Mouse (Mus musculus): ENCODE results near the gene Lactbl1. TPM values are rescaled to one million over a fixed set of nuclear protein-coding genes. Genes with fewer than 3 reads are reported as not detected.
A peak's percentile ranks its signal among the peaks of the same experiment; 100 is the strongest.

The Lactbl1 gene
- total and polyA plus RNA-seq, 3 experiments: 0.08 TPM; not detected in 2

DNA sequence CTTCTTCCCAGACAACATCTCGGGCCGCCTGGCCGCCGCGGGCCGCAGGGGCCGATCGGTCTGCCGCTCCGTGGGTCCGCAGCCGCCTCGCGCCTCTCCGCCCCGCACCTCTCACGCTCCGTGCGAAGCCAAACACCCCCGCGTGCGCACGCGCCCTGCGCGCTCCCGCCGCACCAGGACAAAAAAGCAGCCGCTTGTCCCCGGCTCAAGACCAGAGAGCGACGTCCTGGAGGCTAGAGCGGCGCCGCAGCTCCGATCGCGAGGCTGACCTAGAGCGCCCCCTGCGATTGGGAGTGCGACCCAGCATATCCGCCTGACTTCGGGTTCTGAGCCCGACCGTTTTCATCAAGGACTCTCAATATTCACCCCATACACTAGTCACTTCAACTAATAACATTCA is 19.9 kb upstream of the Lactbl1 start, which contains the start of gene Kdm1a:
TSS of gene Kdm1a (minus strand) at position 156 of the 400 bp plus-strand sequence.
- peaks cover 6% of the 10 kb centered on the region for H3K36me3 ChIP-seq (ENCODE audit: control insufficient read depth, insufficient read depth, low read length)
- peak within 1 kb of the TSS; percentile 99 for H3K9ac ChIP-seq (ENCODE audit: low read depth, low read length)
- peak within 1 kb of the TSS; percentile 82 for H3K4me3 ChIP-seq
- H3K27ac ChIP-seq: peak within 1 kb of the TSS; percentile 71
- peak; percentile 95 to 98 for DNase-seq
- H3K79me2 ChIP-seq (replicated peaks; ENCODE audit: control insufficient read depth, insufficient read depth, low read length): peaks cover 7% of the 10 kb centered on the region
- intact Hi-C loops (cut with DNase I): loop anchor here (2.0 to 5.0 kb wide), 3 partner anchors 75 to 550 kb away; partner anchors contain the start of gene Rpl11
- under 1% methylated on average over 45 of the region's 45 CpGs for WGBS
- TF ChIP-seq EP300 (IDR thresholded peaks at IDR 0.05; ENCODE audit: insufficient read depth, low read depth, low read length) (peak; percentile 86), CTCF (IDR thresholded peaks at IDR 0.05) (peak; percentile 98), POLR2A (IDR thresholded peaks at IDR 0.05; ENCODE audit: insufficient read depth, low read depth, low read length) (peak; percentile 81)
- H3K27me3 ChIP-seq (ENCODE audit: control insufficient read depth, insufficient read depth, low read length): no peaks in the 10 kb centered on the region
- H3K4me1 ChIP-seq (ENCODE audit: control insufficient read depth, insufficient read depth, low read length): peaks cover 1% of the 10 kb centered on the region; the same call in 1 of the 2 replicates

DNA sequence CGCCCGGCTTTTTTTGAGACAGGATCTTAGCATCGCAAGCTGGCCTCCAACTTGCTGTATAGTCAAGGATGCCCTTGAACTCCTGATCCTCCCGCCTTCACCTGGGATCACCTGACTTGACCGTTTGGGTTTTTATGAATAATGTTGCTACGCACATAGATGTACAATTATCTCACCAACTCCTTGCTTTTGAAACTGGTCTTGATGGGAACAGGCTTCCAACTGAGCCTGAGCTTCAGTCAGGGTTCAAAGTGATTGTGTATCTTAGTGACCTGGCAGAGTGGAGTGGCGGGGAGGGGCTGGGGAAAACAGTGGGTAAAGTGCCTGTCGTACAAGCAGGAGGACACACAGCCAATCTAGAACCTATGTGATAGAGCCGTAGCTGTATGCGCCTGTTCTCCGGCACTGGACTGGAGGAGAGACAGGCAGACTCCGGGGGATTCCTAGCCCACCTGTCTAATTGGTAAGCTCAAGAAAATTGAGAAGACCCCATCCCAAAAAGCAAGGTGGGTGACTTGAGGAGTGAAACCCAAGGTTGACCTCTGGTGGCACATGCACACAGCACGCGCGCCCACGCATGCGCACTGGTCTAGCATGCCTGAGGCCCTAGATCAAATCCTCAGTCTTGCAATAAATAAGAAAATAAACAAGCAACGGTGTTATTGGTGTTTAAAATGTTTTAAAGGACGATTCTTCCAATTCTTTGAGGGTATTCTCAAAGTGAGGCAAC is 16.5 kb upstream of the Lactbl1 start:
- Histone ChIP-seq H3K79me2 (replicated peaks; ENCODE audit: control insufficient read depth, insufficient read depth, low read length) (peaks cover 3% of the 10 kb centered on the region), H3K4me1 (ENCODE audit: control insufficient read depth, insufficient read depth, low read length) (peaks cover 1% of the 10 kb centered on the region; the same call in 1 of the 2 replicates), H3K27me3 (ENCODE audit: control insufficient read depth, insufficient read depth, low read length) (no peaks in the 10 kb centered on the region), H3K27ac (no peak overlapping the region), H3K9ac (ENCODE audit: low read depth, low read length) (no peak overlapping the region), H3K4me3 (no peak overlapping the region), H3K36me3 (ENCODE audit: control insufficient read depth, insufficient read depth, low read length) (peaks cover 3% of the 10 kb centered on the region)
- TF ChIP-seq POLR2A (IDR thresholded peaks at IDR 0.05; ENCODE audit: insufficient read depth, low read depth, low read length) (no peak), EP300 (IDR thresholded peaks at IDR 0.05; ENCODE audit: insufficient read depth, low read depth, low read length) (no peak), CTCF (IDR thresholded peaks at IDR 0.05) (no peak)
- no peak for DNase-seq
- 90% methylated on average over 19 of the region's 19 CpGs for WGBS
- intact Hi-C loops (cut with DNase I): no loop called here

DNA sequence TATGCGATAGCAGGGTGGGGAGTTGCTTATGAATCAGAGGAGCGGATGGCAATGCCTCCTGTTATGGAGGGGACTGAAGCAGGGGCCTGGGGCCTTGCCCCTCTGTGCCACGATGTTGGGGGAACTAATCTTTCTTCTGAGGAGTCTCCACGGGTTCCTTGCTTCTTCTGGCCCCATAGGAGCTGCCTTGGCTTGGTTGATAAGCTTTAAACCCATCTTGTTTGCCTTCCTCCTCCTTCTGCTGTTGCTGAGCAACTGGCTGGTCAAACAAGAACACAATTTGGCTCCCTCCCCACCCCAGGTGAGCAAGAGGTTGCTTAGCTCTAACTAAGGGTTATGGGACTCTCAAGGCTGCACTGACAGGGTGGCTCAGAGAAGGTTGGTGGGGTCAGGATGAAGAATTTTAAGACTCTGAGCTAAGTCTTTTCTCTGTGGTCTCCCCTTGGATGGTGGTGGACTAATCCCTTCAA is 12.0 kb upstream of the Lactbl1 start, which contains the start of gene Tex46:
TSS of gene Tex46 (plus strand) at position 51 of the 470 bp plus-strand sequence.
- Histone ChIP-seq H3K9ac (ENCODE audit: low read depth, low read length) (no peak within 1 kb of the TSS), H3K27me3 (ENCODE audit: control insufficient read depth, insufficient read depth, low read length) (no peaks in the 10 kb centered on the region), H3K4me1 (ENCODE audit: control insufficient read depth, insufficient read depth, low read length) (no peaks in the 10 kb centered on the region), H3K4me3 (no peak within 1 kb of the TSS), H3K27ac (no peak within 1 kb of the TSS), H3K36me3 (ENCODE audit: control insufficient read depth, insufficient read depth, low read length) (no peaks in the 10 kb centered on the region), H3K79me2 (replicated peaks; ENCODE audit: control insufficient read depth, insufficient read depth, low read length) (no peaks in the 10 kb centered on the region)
- intact Hi-C loops (cut with DNase I): no loop called here
- no peak for DNase-seq
- WGBS: 58% methylated on average over 4 of the region's 4 CpGs
- TF ChIP-seq POLR2A (IDR thresholded peaks at IDR 0.05; ENCODE audit: insufficient read depth, low read depth, low read length) (no peak), EP300 (IDR thresholded peaks at IDR 0.05; ENCODE audit: insufficient read depth, low read depth, low read length) (no peak), CTCF (IDR thresholded peaks at IDR 0.05) (no peak)

DNA sequence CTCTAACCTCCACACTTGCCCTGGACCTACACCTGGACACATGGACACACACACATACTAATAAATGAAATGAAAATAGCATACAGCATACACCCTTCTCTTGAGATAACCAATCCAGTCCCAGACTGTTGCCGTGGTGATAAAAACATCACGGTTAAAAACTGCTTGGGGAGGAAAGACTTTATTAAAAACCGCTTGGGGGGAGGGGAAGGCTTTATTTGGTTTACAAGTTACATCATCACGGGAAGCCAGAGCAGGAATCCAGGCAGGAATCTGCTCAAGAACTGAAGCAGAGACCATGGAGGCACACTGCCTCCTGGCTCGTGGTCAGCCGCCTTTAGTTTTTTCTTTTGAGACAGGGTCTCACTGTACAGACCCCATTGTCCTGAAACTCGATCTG is 8.8 kb upstream of the Lactbl1 start:
- DNase-seq: no peak
- H3K27me3 ChIP-seq (ENCODE audit: control insufficient read depth, insufficient read depth, low read length): no peaks in the 10 kb centered on the region
- no peaks in the 10 kb centered on the region for H3K79me2 ChIP-seq (replicated peaks; ENCODE audit: control insufficient read depth, insufficient read depth, low read length)
- H3K27ac ChIP-seq: no peak overlapping the region
- H3K36me3 ChIP-seq (ENCODE audit: control insufficient read depth, insufficient read depth, low read length): no peaks in the 10 kb centered on the region
- TF ChIP-seq POLR2A (IDR thresholded peaks at IDR 0.05; ENCODE audit: insufficient read depth, low read depth, low read length) (no peak), EP300 (IDR thresholded peaks at IDR 0.05; ENCODE audit: insufficient read depth, low read depth, low read length) (no peak), CTCF (IDR thresholded peaks at IDR 0.05) (no peak)
- WGBS: 43% methylated on average over 7 of the region's 7 CpGs
- intact Hi-C loops (cut with DNase I): no loop called here
- no peak overlapping the region for H3K4me3 ChIP-seq
- H3K4me1 ChIP-seq (ENCODE audit: control insufficient read depth, insufficient read depth, low read length): no peaks in the 10 kb centered on the region
- no peak overlapping the region for H3K9ac ChIP-seq (ENCODE audit: low read depth, low read length)

GRCm38 (mm10) chr4:136621336-136621735 is 1.1 kb upstream of the Lactbl1 start:
- DNase-seq: no peak
- no peak overlapping the region for H3K9ac ChIP-seq (ENCODE audit: low read depth, low read length)
- no peaks in the 10 kb centered on the region for H3K79me2 ChIP-seq (replicated peaks; ENCODE audit: control insufficient read depth, insufficient read depth, low read length)
- H3K27ac ChIP-seq: no peak overlapping the region
- no peak overlapping the region for H3K4me3 ChIP-seq
- TF ChIP-seq CTCF (IDR thresholded peaks at IDR 0.05): peak; percentile 93
- TF ChIP-seq POLR2A (IDR thresholded peaks at IDR 0.05; ENCODE audit: insufficient read depth, low read depth, low read length): no peak
- no peak for TF ChIP-seq EP300 (IDR thresholded peaks at IDR 0.05; ENCODE audit: insufficient read depth, low read depth, low read length)
- no peaks in the 10 kb centered on the region for H3K27me3 ChIP-seq (ENCODE audit: control insufficient read depth, insufficient read depth, low read length)
- no peaks in the 10 kb centered on the region for H3K4me1 ChIP-seq (ENCODE audit: control insufficient read depth, insufficient read depth, low read length)
- 3% methylated on average over 1 of the region's 1 CpGs for WGBS
- intact Hi-C loops (cut with DNase I): loop anchor here (1.0 to 5.0 kb wide), 5 partner anchors 95 to 359 kb away; no protein-coding TSS in a partner anchor
- H3K36me3 ChIP-seq (ENCODE audit: control insufficient read depth, insufficient read depth, low read length): no peaks in the 10 kb centered on the region

DNA sequence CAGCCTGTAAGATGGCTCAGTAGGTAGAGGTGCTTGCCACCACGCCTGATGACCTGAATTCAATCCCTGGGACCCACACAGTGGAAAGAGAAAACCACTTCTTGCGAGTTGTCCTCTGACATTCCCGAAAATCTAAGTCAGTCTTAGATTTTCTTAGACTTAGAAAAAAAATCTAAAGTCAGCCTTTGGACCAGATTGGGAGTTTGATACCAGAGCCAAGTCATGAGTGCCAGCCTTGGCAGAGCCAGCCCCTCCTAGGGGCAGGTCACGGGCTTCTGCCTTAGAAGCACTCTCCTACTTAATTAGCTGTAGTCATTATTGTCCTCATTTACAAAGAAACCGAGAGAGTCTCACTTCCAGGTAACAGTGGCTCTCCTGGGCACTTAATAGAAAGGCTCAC is 465 bp upstream of the Lactbl1 start:
- Histone ChIP-seq H3K4me3 (no peak overlapping the region), H3K79me2 (replicated peaks; ENCODE audit: control insufficient read depth, insufficient read depth, low read length) (no peaks in the 10 kb centered on the region), H3K27ac (no peak overlapping the region), H3K36me3 (ENCODE audit: control insufficient read depth, insufficient read depth, low read length) (no peaks in the 10 kb centered on the region), H3K9ac (ENCODE audit: low read depth, low read length) (no peak overlapping the region), H3K4me1 (ENCODE audit: control insufficient read depth, insufficient read depth, low read length) (no peaks in the 10 kb centered on the region), H3K27me3 (ENCODE audit: control insufficient read depth, insufficient read depth, low read length) (no peaks in the 10 kb centered on the region)
- DNase-seq: no peak
- TF ChIP-seq POLR2A (IDR thresholded peaks at IDR 0.05; ENCODE audit: insufficient read depth, low read depth, low read length) (no peak), EP300 (IDR thresholded peaks at IDR 0.05; ENCODE audit: insufficient read depth, low read depth, low read length) (no peak), CTCF (IDR thresholded peaks at IDR 0.05) (no peak)
- 56% methylated on average over 5 of the region's 5 CpGs for WGBS
- intact Hi-C loops (cut with DNase I): loop anchor here (1.0 to 5.0 kb wide), 5 partner anchors 95 to 360 kb away; no protein-coding TSS in a partner anchor
